Mouse (Mus musculus) intestine, embryonic 16.5 days (tissue): ENCODE results near the gene Rrp1. TPM values are rescaled to one million over a fixed set of nuclear protein-coding genes. Genes with fewer than 3 reads are reported as not detected.
A peak's percentile ranks its signal among the peaks of the same experiment; 100 is the strongest.

Source experiments
- ATAC-seq: fragments of 200-750 bp; cut with Nextera tagmentation; 2 replicates; pipeline ENCODE4 v1.8.0; 2017; ENCODE audit warnings: moderate TSS enrichment, moderate library complexity
- H3K27ac ChIP-seq: fragments of 300-500 bp; sonication (generic); 2 replicates; pipeline ENCODE4 v1.5.1; 2014; ENCODE audit warnings: mild to moderate bottlenecking, low read length
- H3K27me3 ChIP-seq: fragments of 300-500 bp; sonication (generic); replicated peaks from 2 replicates; pipeline ENCODE4 v1.6.1; 2014; ENCODE audit warnings: low read length, control low read depth, mixed read lengths; ENCODE audit not compliant: control insufficient read depth, insufficient read depth
- H3K36me3 ChIP-seq: fragments of 300-500 bp; sonication (generic); 2 replicates; pipeline ENCODE4 v1.6.1; 2014; ENCODE audit warnings: low read length, control low read depth; ENCODE audit not compliant: control insufficient read depth, insufficient read depth
- H3K4me1 ChIP-seq: fragments of 300-500 bp; sonication (generic); 2 replicates; pipeline ENCODE4 v1.6.1; 2014; ENCODE audit warnings: low read length, control low read depth, mixed read lengths; ENCODE audit not compliant: control insufficient read depth, insufficient read depth
- H3K4me2 ChIP-seq: fragments of 300-500 bp; sonication (generic); 2 replicates; pipeline ENCODE4 v1.6.1; 2014; ENCODE audit warnings: low read depth, low read length, control low read depth
- H3K4me3 ChIP-seq: fragments of 300-500 bp; sonication (generic); 2 replicates; pipeline ENCODE4 v1.5.1; 2014; ENCODE audit warnings: mild to moderate bottlenecking, low read length
- H3K9ac ChIP-seq: fragments of 300-500 bp; sonication (generic); 2 replicates; pipeline ENCODE4 v1.6.1; 2014; ENCODE audit warnings: low read depth, low read length
- H3K9me3 ChIP-seq: fragments of 300-500 bp; sonication (generic); 2 replicates; pipeline ENCODE4 v1.6.1; 2016; ENCODE audit warnings: low read length, control low read depth; ENCODE audit not compliant: control insufficient read depth
- WGBS: fragments of 180-500 bp; shearing (Covaris S2); extraction: QIAGEN DNeasy Blood & Tissue Kit; methylation state at CpG from one replicate; pipeline ENCODE4 v1.1.7; 2014; 5-methylcytosine and 5-hydroxymethylcytosine counted together
- polyA plus RNA-seq: library from polyadenylated mRNA; unstranded; fragments of >200 nt; fragmentation: Nextera tagmentation; extraction: Ambion mirVana; gene quantifications from 2 replicates; pipeline ENCODE4 v1.2.1, GENCODE M21; 2015

Gene Rrp1
- polyA plus RNA-seq, 1 experiment from 2014 or later, result 268 TPM

- ATAC-seq, result no peak
- H3K36me3 ChIP-seq, result no peaks in the 10 kb centered on the region
- H3K4me2 ChIP-seq, result no peak overlapping the region
- 67% methylated on average over 27 of the region's 27 CpGs for WGBS
- no peaks in the 10 kb centered on the region for H3K9me3 ChIP-seq
- H3K4me3 ChIP-seq, result no peak overlapping the region
- H3K9ac ChIP-seq, result no peak overlapping the region
- no peaks in the 10 kb centered on the region for H3K4me1 ChIP-seq
- H3K27me3 ChIP-seq, result no peaks in the 10 kb centered on the region
- H3K27ac ChIP-seq, result no peak overlapping the region
Measured at GRCm38 (mm10) chr10:78372681-78373668, 39.9 kb downstream of the Rrp1 start.

- no peaks in the 10 kb centered on the region for H3K27me3 ChIP-seq
- no peak for ATAC-seq
- H3K36me3 ChIP-seq, result no peaks in the 10 kb centered on the region
Measured at GRCm38 (mm10) chr10:78371746-78372145, 41.1 kb downstream of the Rrp1 start.

DNA sequence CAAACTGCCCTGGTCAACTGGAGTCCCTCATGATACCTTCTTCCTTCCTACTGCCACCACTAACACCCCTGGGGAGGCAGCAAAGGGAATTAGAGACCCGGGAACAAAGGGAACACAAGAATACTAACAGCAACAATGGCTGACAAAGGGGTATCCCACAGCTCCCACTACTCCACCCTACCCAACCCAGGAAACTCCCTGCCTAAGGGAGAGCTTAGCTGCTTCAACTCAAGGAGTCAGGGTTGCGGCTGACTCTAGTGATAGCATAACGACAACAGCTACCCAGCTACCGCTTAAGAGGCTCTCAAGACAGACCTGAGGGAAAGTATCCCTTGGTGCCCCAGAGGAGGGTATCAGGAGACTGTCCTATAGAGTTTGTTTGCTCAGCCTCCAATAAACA, 45.3 kb downstream of the Rrp1 start:
- no peak overlapping the region for H3K4me3 ChIP-seq
- H3K27ac ChIP-seq, result 0 out of 2 replicates have a peak overlapping the region, but pooled peaks have one; percentile 39
- 45% methylated on average over 4 of the region's 4 CpGs for WGBS
- ATAC-seq, result peak; percentile 27
- H3K27me3 ChIP-seq, result no peaks in the 10 kb centered on the region
- peak overlapping the region; percentile 38 for H3K4me2 ChIP-seq
- H3K36me3 ChIP-seq, result no peaks in the 10 kb centered on the region
- no peak overlapping the region for H3K9ac ChIP-seq
- no peaks in the 10 kb centered on the region for H3K9me3 ChIP-seq
- peaks cover 3% of the 10 kb centered on the region for H3K4me1 ChIP-seq

More at GRCm38 (mm10) chr10:78371746-78372145, 41.1 kb downstream of the Rrp1 start:
- Histone ChIP-seq H3K9ac (no peak overlapping the region), H3K4me3 (no peak overlapping the region), H3K9me3 (no peaks in the 10 kb centered on the region), H3K4me1 (peaks cover under 1% of the 10 kb centered on the region), H3K4me2 (no peak overlapping the region), H3K27ac (no peak overlapping the region)
- WGBS, result 73% methylated on average over 6 of the region's 6 CpGs

- H3K9ac ChIP-seq, result no peak overlapping the region
- no peaks in the 10 kb centered on the region for H3K9me3 ChIP-seq
- H3K4me1 ChIP-seq, result peaks cover 3% of the 10 kb centered on the region
- H3K27ac ChIP-seq, result 0 out of 2 replicates have a peak overlapping the region, but pooled peaks have one; percentile 39
- peak overlapping the region; percentile 38 for H3K4me2 ChIP-seq
- H3K27me3 ChIP-seq, result no peaks in the 10 kb centered on the region
- no peak overlapping the region for H3K4me3 ChIP-seq
- H3K36me3 ChIP-seq, result no peaks in the 10 kb centered on the region
- peak; percentile 95 for ATAC-seq
- WGBS, result 39% methylated on average over 9 of the region's 9 CpGs
Measured at GRCm38 (mm10) chr10:78366851-78367312, 46.0 kb downstream of the Rrp1 start.

- ATAC-seq, result no peak
- no peak overlapping the region for H3K27ac ChIP-seq
- H3K9me3 ChIP-seq, result no peaks in the 10 kb centered on the region
- no peaks in the 10 kb centered on the region for H3K27me3 ChIP-seq
- H3K9ac ChIP-seq, result no peak overlapping the region
- no peak overlapping the region for H3K4me3 ChIP-seq
- 36% methylated on average over 5 of the region's 5 CpGs for WGBS
- no peaks in the 10 kb centered on the region for H3K36me3 ChIP-seq
- peak overlapping the region; percentile 11; the same call in 1 of the 2 replicates for H3K4me2 ChIP-seq
- peaks cover 3% of the 10 kb centered on the region for H3K4me1 ChIP-seq
Measured at GRCm38 (mm10) chr10:78366195-78366834, 46.5 kb downstream of the Rrp1 start.

DNA sequence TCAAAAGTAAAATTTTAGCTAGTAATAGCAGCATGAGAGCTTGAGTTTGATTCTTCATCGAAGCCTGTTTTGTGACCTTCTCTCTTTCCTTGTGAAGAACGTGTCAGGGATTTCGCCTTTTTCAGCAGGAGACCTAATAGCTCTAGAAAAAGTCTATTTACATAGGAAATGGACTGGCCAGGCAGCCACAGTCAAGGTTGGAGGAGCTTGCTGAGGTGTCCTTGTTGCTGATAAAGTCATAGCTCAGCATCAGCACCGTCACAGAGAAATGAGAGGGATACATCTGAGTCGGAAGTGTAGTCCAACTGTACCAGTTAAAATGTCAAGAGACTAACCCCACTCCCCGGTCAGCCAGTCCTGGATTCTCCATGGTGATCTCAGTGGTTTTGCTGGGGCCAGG, 47.3 kb downstream of the Rrp1 start:
- no peak overlapping the region for H3K27ac ChIP-seq
- WGBS, result 79% methylated on average over 6 of the region's 6 CpGs
- no peaks in the 10 kb centered on the region for H3K36me3 ChIP-seq
- H3K4me3 ChIP-seq, result no peak overlapping the region
- H3K27me3 ChIP-seq, result 0 out of 2 replicates have a peak, but pooled peaks cover 2% of the 10 kb centered on the region
- no peak overlapping the region for H3K4me2 ChIP-seq
- H3K4me1 ChIP-seq, result peaks cover 3% of the 10 kb centered on the region
- no peak overlapping the region for H3K9ac ChIP-seq
- no peak for ATAC-seq
- H3K9me3 ChIP-seq, result no peaks in the 10 kb centered on the region

GRCm38 (mm10) chr10:78364106-78364505, 48.7 kb downstream of the Rrp1 start:
- no peak overlapping the region for H3K4me3 ChIP-seq
- H3K27me3 ChIP-seq, result 0 out of 2 replicates have a peak, but pooled peaks cover 2% of the 10 kb centered on the region
- H3K36me3 ChIP-seq, result no peaks in the 10 kb centered on the region
- 52% methylated on average over 2 of the region's 2 CpGs for WGBS
- H3K27ac ChIP-seq, result no peak overlapping the region
- no peak overlapping the region for H3K9ac ChIP-seq
- no peaks in the 10 kb centered on the region for H3K9me3 ChIP-seq
- no peak for ATAC-seq
- H3K4me2 ChIP-seq, result no peak overlapping the region
- H3K4me1 ChIP-seq, result peaks cover 3% of the 10 kb centered on the region

DNA sequence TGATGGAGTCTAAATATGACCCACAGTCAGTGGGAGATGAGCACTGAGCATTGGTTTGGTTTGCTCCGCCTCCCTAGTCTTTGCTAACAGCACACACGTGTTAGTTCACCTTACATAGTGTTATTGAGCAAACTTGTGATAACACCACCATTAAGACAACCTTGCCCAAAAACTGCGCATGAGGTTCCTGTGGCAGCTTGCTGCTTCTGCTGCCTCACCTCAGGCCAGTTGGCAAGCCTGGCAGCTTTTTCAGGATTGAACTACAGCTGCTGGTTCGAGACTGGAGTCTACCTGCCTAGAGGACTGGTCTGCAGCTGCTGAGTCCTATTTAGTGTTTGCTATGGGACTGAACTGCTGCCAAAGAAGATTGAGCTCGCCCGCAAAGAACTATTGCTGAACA, 49.5 kb downstream of the Rrp1 start:
- Histone ChIP-seq H3K4me1 (peaks cover 3% of the 10 kb centered on the region), H3K4me2 (no peak overlapping the region), H3K9ac (no peak overlapping the region), H3K9me3 (no peaks in the 10 kb centered on the region), H3K4me3 (no peak overlapping the region), H3K27me3 (0 out of 2 replicates have a peak, but pooled peaks cover 2% of the 10 kb centered on the region), H3K27ac (no peak overlapping the region), H3K36me3 (no peaks in the 10 kb centered on the region)
- no peak for ATAC-seq
- WGBS, result 88% methylated on average over 6 of the region's 6 CpGs

DNA sequence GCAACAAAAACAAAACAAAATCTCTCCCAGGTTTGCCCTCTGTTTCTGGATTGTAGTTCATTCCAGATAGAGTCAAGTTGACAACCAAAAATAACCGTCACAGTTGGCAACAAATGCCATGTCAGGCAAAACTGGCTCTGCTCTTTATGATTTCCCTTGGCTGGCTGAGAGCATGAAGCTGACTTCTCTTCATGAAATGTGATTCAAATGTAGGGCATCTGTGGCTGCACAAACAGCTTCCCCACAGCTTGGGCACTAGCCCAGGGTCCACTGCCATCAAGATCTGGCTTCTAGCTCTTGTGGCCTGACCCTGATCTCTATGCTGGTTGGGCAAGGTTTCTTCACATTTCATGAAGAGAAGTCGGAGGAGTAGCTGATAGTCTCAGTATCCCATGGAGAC, 50.9 kb downstream of the Rrp1 start:
- Histone ChIP-seq H3K4me2 (no peak overlapping the region), H3K9ac (no peak overlapping the region), H3K4me1 (peaks cover 3% of the 10 kb centered on the region), H3K4me3 (no peak overlapping the region), H3K36me3 (no peaks in the 10 kb centered on the region), H3K27me3 (0 out of 2 replicates have a peak, but pooled peaks cover 2% of the 10 kb centered on the region), H3K27ac (no peak overlapping the region), H3K9me3 (no peaks in the 10 kb centered on the region)
- 69% methylated on average over 2 of the region's 2 CpGs for WGBS
- no peak for ATAC-seq
